7 mouse cellular contexts compared by ENCODE assay signal in genomic region chr11:53301167-53301515, GRCm38 (mm10). TPM values are rescaled to one million over a fixed set of nuclear protein-coding genes. Genes with fewer than 3 reads are reported as not detected.
DNase-seq lines count a peak whose midpoint lies in the region; ATAC-seq and TF ChIP-seq lines count a peak whose summit lies in the region.

No protein-coding gene starts in this region.

- TF ChIP-seq CTCF in spleen, adult 2 months (IDR thresholded peaks at IDR 0.05; ENCODE audit: extremely low read depth, insufficient read depth, insufficient read length, insufficient replicate concordance): no peak

- H3K27me3 ChIP-seq in spleen, adult 2 months (ENCODE audit: control insufficient read depth, insufficient read depth, low read length): no peaks in the 10 kb centered on the region
- no peaks in the 10 kb centered on the region for H3K27me3 ChIP-seq in forebrain, embryonic 14.5 days (replicated peaks; ENCODE audit: control insufficient read depth, insufficient read depth, low read length)
- H3K27me3 ChIP-seq in liver, embryonic 11.5 days (replicated peaks; ENCODE audit: control insufficient read depth, insufficient read depth, low read length): no peaks in the 10 kb centered on the region
- no peaks in the 10 kb centered on the region for H3K27me3 ChIP-seq in stomach, embryonic 16.5 days (ENCODE audit: control insufficient read depth, insufficient read depth, low read length)

- H3K9me3 ChIP-seq in forebrain, embryonic 14.5 days (replicated peaks; ENCODE audit: control insufficient read depth, low read length): no peaks in the 10 kb centered on the region
- no peaks in the 10 kb centered on the region for H3K9me3 ChIP-seq in liver, embryonic 11.5 days (ENCODE audit: control insufficient read depth, low read length)
- no peaks in the 10 kb centered on the region for H3K9me3 ChIP-seq in stomach, embryonic 16.5 days (replicated peaks; ENCODE audit: control insufficient read depth, low read length)

- no peak for DNase-seq in spleen, adult 2 months (ENCODE audit: low read depth in 1 of 2, low spot score in 2 of 2)
- DNase-seq in spleen, adult 18-20 months: no peak
- DNase-seq in forebrain, embryonic 14.5 days (ENCODE audit: low spot score): no peak
- DNase-seq in liver, embryonic 11.5 days (ENCODE audit: low spot score): no peak
- DNase-seq in right cerebral cortex, postnatal 25 days: no peak
- no peak for DNase-seq in right cerebral cortex, postnatal 10 days (ENCODE audit: low spot score in 2 of 2)

- no peak for TF ChIP-seq POLR2A in spleen, adult 2 months (IDR thresholded peaks at IDR 0.05; ENCODE audit: low read depth, low read length)

- peak overlapping the region; percentile 64 for H3K4me2 ChIP-seq in forebrain, embryonic 14.5 days (ENCODE audit: low read length)
- peak overlapping the region; percentile 96 for H3K4me2 ChIP-seq in liver, embryonic 11.5 days
- H3K4me2 ChIP-seq in stomach, embryonic 16.5 days (ENCODE audit: low read depth, low read length): peak overlapping the region; percentile 62

- H3K36me3 ChIP-seq in spleen, adult 2 months (ENCODE audit: control insufficient read depth, insufficient read depth, low read length): peaks cover 2% of the 10 kb centered on the region; the same call in 1 of the 2 replicates
- peaks cover 8% of the 10 kb centered on the region; the same call in 1 of the 2 replicates for H3K36me3 ChIP-seq in forebrain, embryonic 14.5 days (ENCODE audit: control insufficient read depth, insufficient read depth, low read length)
- peaks cover 2% of the 10 kb centered on the region; the same call in 1 of the 2 replicates for H3K36me3 ChIP-seq in liver, embryonic 11.5 days (ENCODE audit: control insufficient read depth, insufficient read depth, low read length)
- H3K36me3 ChIP-seq in stomach, embryonic 16.5 days (ENCODE audit: control insufficient read depth, insufficient read depth, low read length): no peaks in the 10 kb centered on the region

- peaks cover 7% of the 10 kb centered on the region for H3K4me1 ChIP-seq in spleen, adult 2 months (ENCODE audit: control insufficient read depth, insufficient read depth, insufficient read length)
- peaks cover 22% of the 10 kb centered on the region for H3K4me1 ChIP-seq in forebrain, embryonic 14.5 days (ENCODE audit: control insufficient read depth, insufficient read depth, low read length)
- peaks cover 24% of the 10 kb centered on the region for H3K4me1 ChIP-seq in liver, embryonic 11.5 days (replicated peaks; ENCODE audit: control insufficient read depth, insufficient read depth, low read length)
- peaks cover 30% of the 10 kb centered on the region for H3K4me1 ChIP-seq in stomach, embryonic 16.5 days (ENCODE audit: control insufficient read depth, insufficient read depth, low read length)

- ATAC-seq in forebrain, embryonic 14.5 days: no peak
- no peak for ATAC-seq in liver, embryonic 11.5 days (replicated peaks; ENCODE audit: low FRiP score)
- ATAC-seq in stomach, embryonic 16.5 days (ENCODE audit: insufficient read depth, low FRiP score): no peak

- 43% methylated on average over 9 of the region's 9 CpGs for WGBS in spleen, adult 2 months
- WGBS in forebrain, embryonic 14.5 days: 49% methylated on average over 9 of the region's 9 CpGs
- 51% methylated on average over 9 of the region's 9 CpGs for WGBS in liver, embryonic 11.5 days
- 43% methylated on average over 9 of the region's 9 CpGs for WGBS in stomach, embryonic 16.5 days

- H3K27ac ChIP-seq in spleen, adult 2 months (ENCODE audit: insufficient read depth, low read length): peak overlapping the region; percentile 84
- H3K27ac ChIP-seq in forebrain, embryonic 14.5 days (ENCODE audit: low read depth, low read length): peak overlapping the region; percentile 93
- H3K27ac ChIP-seq in liver, embryonic 11.5 days (ENCODE audit: low read depth, low read length): peak overlapping the region; percentile 100
- peak overlapping the region; percentile 99 for H3K27ac ChIP-seq in stomach, embryonic 16.5 days (ENCODE audit: low read length)

- peak overlapping the region; percentile 97 for H3K9ac ChIP-seq in forebrain, embryonic 14.5 days (ENCODE audit: low read length)
- H3K9ac ChIP-seq in liver, embryonic 11.5 days (ENCODE audit: low read depth, low read length): peak overlapping the region; percentile 100
- peak overlapping the region; percentile 74 for H3K9ac ChIP-seq in stomach, embryonic 16.5 days (ENCODE audit: low read length)

- H3K4me3 ChIP-seq in spleen, adult 2 months (ENCODE audit: extremely low read depth, insufficient read depth, insufficient read length): peak overlapping the region; percentile 48
- H3K4me3 ChIP-seq in forebrain, embryonic 14.5 days (ENCODE audit: low read depth, low read length): peak overlapping the region; percentile 99
- H3K4me3 ChIP-seq in liver, embryonic 11.5 days (ENCODE audit: low read depth, low read length): peak overlapping the region; percentile 100
- peak overlapping the region; percentile 81 for H3K4me3 ChIP-seq in stomach, embryonic 16.5 days (replicated peaks; ENCODE audit: low read length)

RNA-seq across cellular contexts. Expression of gene Hspa4, which starts 0.9 kb away (rescaled TPM):
- polyA plus RNA-seq in spleen, adult 2 months (2012; rRNA removed): 12.7 and 18.7 TPM in 2 replicates
- 55.5 and 58.6 TPM in 2 replicates for polyA plus RNA-seq in forebrain, embryonic 14.5 days (2014; fragmentation: Nextera tagmentation; extraction: Ambion mirVana)
- 154 and 166 TPM in 2 replicates for polyA plus RNA-seq in liver, embryonic 11.5 days (2014; fragmentation: Nextera tagmentation; extraction: Ambion mirVana)
- 67.9 and 69.2 TPM in 2 replicates for polyA plus RNA-seq in stomach, embryonic 16.5 days (2015; fragmentation: Nextera tagmentation; extraction: Ambion mirVana)

RNA-seq across cellular contexts. Expression of gene Zcchc10, which starts 23.3 kb away (rescaled TPM):
- 3.4 and 4.4 TPM in 2 replicates for polyA plus RNA-seq in spleen, adult 2 months (2012; rRNA removed)
- polyA plus RNA-seq in forebrain, embryonic 14.5 days (2014; fragmentation: Nextera tagmentation; extraction: Ambion mirVana): 16.0 and 17.0 TPM in 2 replicates
- polyA plus RNA-seq in liver, embryonic 11.5 days (2014; fragmentation: Nextera tagmentation; extraction: Ambion mirVana): 36.7 and 37.9 TPM in 2 replicates
- 18.7 and 19.5 TPM in 2 replicates for polyA plus RNA-seq in stomach, embryonic 16.5 days (2015; fragmentation: Nextera tagmentation; extraction: Ambion mirVana)

RNA-seq across cellular contexts. Expression of gene Aff4, which starts 49.5 kb away (rescaled TPM):
- 7.9 and 8.9 TPM in 2 replicates for polyA plus RNA-seq in spleen, adult 2 months (2012; rRNA removed)
- 69.4 and 79.4 TPM in 2 replicates for polyA plus RNA-seq in forebrain, embryonic 14.5 days (2014; fragmentation: Nextera tagmentation; extraction: Ambion mirVana)
- 16.5 and 17.3 TPM in 2 replicates for polyA plus RNA-seq in liver, embryonic 11.5 days (2014; fragmentation: Nextera tagmentation; extraction: Ambion mirVana)
- polyA plus RNA-seq in stomach, embryonic 16.5 days (2015; fragmentation: Nextera tagmentation; extraction: Ambion mirVana): 20.5 and 21.1 TPM in 2 replicates

Comparison
In these comparisons a context has a peak if more than half of its experiments do, and no peak if none do; other contexts are left out.
1. H3K4me3 ChIP-seq: peak in every context shown above with its lines; median percentile 100 in liver, embryonic 11.5 days; 99 in forebrain, embryonic 14.5 days; 81 in stomach, embryonic 16.5 days; 48 in spleen, adult 2 months.